Mouse (Mus musculus): ENCODE results near the gene Immp2l. TPM values are rescaled to one million over a fixed set of nuclear protein-coding genes. Genes with fewer than 3 reads are reported as not detected.

Immp2l gene
- polyA plus RNA-seq, 1 experiment from 2014 or later = 6.9 TPM

- H3K4me2 ChIP-seq (ENCODE audit: low read length) = peak overlapping the region; percentile 24; the same call in 1 of the 2 replicates
- no peaks in the 10 kb centered on the region for H3K27me3 ChIP-seq (replicated peaks; ENCODE audit: control insufficient read depth, insufficient read depth, low read length)
- no peaks in the 10 kb centered on the region for H3K9me3 ChIP-seq (ENCODE audit: control insufficient read depth, low read length)
- peaks cover 6% of the 10 kb centered on the region for H3K4me1 ChIP-seq (replicated peaks; ENCODE audit: control insufficient read depth, insufficient read depth, low read length)
- ATAC-seq = peak; percentile 56
- H3K9ac ChIP-seq (replicated peaks; ENCODE audit: low read depth, low read length) = no peak overlapping the region
- no peak overlapping the region for H3K27ac ChIP-seq (ENCODE audit: low read length)
- H3K4me3 ChIP-seq (replicated peaks; ENCODE audit: low read length) = no peak overlapping the region
- WGBS = 10% methylated on average over 11 of the region's 11 CpGs
- H3K36me3 ChIP-seq (ENCODE audit: control insufficient read depth, insufficient read depth) = no peaks in the 10 kb centered on the region
Measured at GRCm38 (mm10) chr12:41314811-41315461, 291.0 kb downstream of the Immp2l start.

- Histone ChIP-seq H3K36me3 (ENCODE audit: control insufficient read depth, insufficient read depth) (no peaks in the 10 kb centered on the region), H3K9me3 (ENCODE audit: control insufficient read depth, low read length) (no peaks in the 10 kb centered on the region), H3K4me1 (replicated peaks; ENCODE audit: control insufficient read depth, insufficient read depth, low read length) (peaks cover 6% of the 10 kb centered on the region), H3K27me3 (replicated peaks; ENCODE audit: control insufficient read depth, insufficient read depth, low read length) (no peaks in the 10 kb centered on the region), H3K9ac (replicated peaks; ENCODE audit: low read depth, low read length) (no peak overlapping the region), H3K27ac (ENCODE audit: low read length) (no peak overlapping the region), H3K4me2 (ENCODE audit: low read length) (no peak overlapping the region), H3K4me3 (replicated peaks; ENCODE audit: low read length) (no peak overlapping the region)
- 75% methylated on average over 4 of the region's 4 CpGs for WGBS
- ATAC-seq = no peak
Measured at GRCm38 (mm10) chr12:41315871-41316270, 292.0 kb downstream of the Immp2l start.

- Histone ChIP-seq H3K36me3 (ENCODE audit: control insufficient read depth, insufficient read depth) (no peaks in the 10 kb centered on the region), H3K4me3 (replicated peaks; ENCODE audit: low read length) (no peak overlapping the region), H3K27me3 (replicated peaks; ENCODE audit: control insufficient read depth, insufficient read depth, low read length) (no peaks in the 10 kb centered on the region), H3K27ac (ENCODE audit: low read length) (no peak overlapping the region), H3K4me1 (replicated peaks; ENCODE audit: control insufficient read depth, insufficient read depth, low read length) (peaks cover 6% of the 10 kb centered on the region), H3K4me2 (ENCODE audit: low read length) (no peak overlapping the region), H3K9me3 (ENCODE audit: control insufficient read depth, low read length) (no peaks in the 10 kb centered on the region), H3K9ac (replicated peaks; ENCODE audit: low read depth, low read length) (no peak overlapping the region)
- WGBS = 47% methylated on average over 4 of the region's 4 CpGs
- ATAC-seq = no peak
Measured at GRCm38 (mm10) chr12:41316426-41316825, 292.5 kb downstream of the Immp2l start.

- H3K27ac ChIP-seq (ENCODE audit: low read length) = no peak overlapping the region
- no peak overlapping the region for H3K4me3 ChIP-seq (replicated peaks; ENCODE audit: low read length)
- H3K9ac ChIP-seq (replicated peaks; ENCODE audit: low read depth, low read length) = no peak overlapping the region
- ATAC-seq = no peak
- no peaks in the 10 kb centered on the region for H3K9me3 ChIP-seq (ENCODE audit: control insufficient read depth, low read length)
- peaks cover 6% of the 10 kb centered on the region for H3K4me1 ChIP-seq (replicated peaks; ENCODE audit: control insufficient read depth, insufficient read depth, low read length)
- no peaks in the 10 kb centered on the region for H3K27me3 ChIP-seq (replicated peaks; ENCODE audit: control insufficient read depth, insufficient read depth, low read length)
- no peaks in the 10 kb centered on the region for H3K36me3 ChIP-seq (ENCODE audit: control insufficient read depth, insufficient read depth)
- whole genome bisulfite sequencing = 84% methylated on average over 2 of the region's 2 CpGs
- no peak overlapping the region for H3K4me2 ChIP-seq (ENCODE audit: low read length)
Measured at GRCm38 (mm10) chr12:41317431-41317830, 293.5 kb downstream of the Immp2l start.

- 90% methylated on average over 1 of the region's 1 CpGs for WGBS
- Histone ChIP-seq H3K4me1 (replicated peaks; ENCODE audit: control insufficient read depth, insufficient read depth, low read length) (no peaks in the 10 kb centered on the region), H3K9ac (replicated peaks; ENCODE audit: low read depth, low read length) (no peak overlapping the region), H3K27me3 (replicated peaks; ENCODE audit: control insufficient read depth, insufficient read depth, low read length) (no peaks in the 10 kb centered on the region), H3K27ac (ENCODE audit: low read length) (no peak overlapping the region), H3K4me3 (replicated peaks; ENCODE audit: low read length) (no peak overlapping the region), H3K9me3 (ENCODE audit: control insufficient read depth, low read length) (no peaks in the 10 kb centered on the region), H3K36me3 (ENCODE audit: control insufficient read depth, insufficient read depth) (no peaks in the 10 kb centered on the region), H3K4me2 (ENCODE audit: low read length) (no peak overlapping the region)
- ATAC-seq = no peak
Measured at GRCm38 (mm10) chr12:41322018-41322417, 298.1 kb downstream of the Immp2l start.

- Histone ChIP-seq H3K9me3 (ENCODE audit: control insufficient read depth, low read length) (no peaks in the 10 kb centered on the region), H3K9ac (replicated peaks; ENCODE audit: low read depth, low read length) (no peak overlapping the region), H3K36me3 (ENCODE audit: control insufficient read depth, insufficient read depth) (no peaks in the 10 kb centered on the region), H3K4me3 (replicated peaks; ENCODE audit: low read length) (no peak overlapping the region), H3K4me2 (ENCODE audit: low read length) (no peak overlapping the region), H3K27ac (ENCODE audit: low read length) (no peak overlapping the region), H3K4me1 (replicated peaks; ENCODE audit: control insufficient read depth, insufficient read depth, low read length) (no peaks in the 10 kb centered on the region), H3K27me3 (replicated peaks; ENCODE audit: control insufficient read depth, insufficient read depth, low read length) (no peaks in the 10 kb centered on the region)
- no peak for ATAC-seq
- 79% methylated on average over 2 of the region's 2 CpGs for whole genome bisulfite sequencing
Measured at GRCm38 (mm10) chr12:41324418-41324817, 300.5 kb downstream of the Immp2l start.

- Histone ChIP-seq H3K4me2 (ENCODE audit: low read length) (no peak overlapping the region), H3K9me3 (ENCODE audit: control insufficient read depth, low read length) (no peaks in the 10 kb centered on the region), H3K9ac (replicated peaks; ENCODE audit: low read depth, low read length) (no peak overlapping the region), H3K36me3 (ENCODE audit: control insufficient read depth, insufficient read depth) (no peaks in the 10 kb centered on the region), H3K27ac (ENCODE audit: low read length) (no peak overlapping the region), H3K4me3 (replicated peaks; ENCODE audit: low read length) (no peak overlapping the region), H3K27me3 (replicated peaks; ENCODE audit: control insufficient read depth, insufficient read depth, low read length) (no peaks in the 10 kb centered on the region), H3K4me1 (replicated peaks; ENCODE audit: control insufficient read depth, insufficient read depth, low read length) (no peaks in the 10 kb centered on the region)
- no peak for ATAC-seq
- 80% methylated on average over 2 of the region's 2 CpGs for WGBS
Measured at GRCm38 (mm10) chr12:41325756-41326155, 301.9 kb downstream of the Immp2l start.

GRCm38 (mm10) chr12:41330988-41331671 is 307.2 kb downstream of the Immp2l start:
- Histone ChIP-seq H3K36me3 (ENCODE audit: control insufficient read depth, insufficient read depth) (no peaks in the 10 kb centered on the region), H3K27ac (ENCODE audit: low read length) (no peak overlapping the region), H3K4me1 (replicated peaks; ENCODE audit: control insufficient read depth, insufficient read depth, low read length) (no peaks in the 10 kb centered on the region), H3K9me3 (ENCODE audit: control insufficient read depth, low read length) (no peaks in the 10 kb centered on the region), H3K9ac (replicated peaks; ENCODE audit: low read depth, low read length) (no peak overlapping the region), H3K4me2 (ENCODE audit: low read length) (no peak overlapping the region), H3K4me3 (replicated peaks; ENCODE audit: low read length) (no peak overlapping the region), H3K27me3 (replicated peaks; ENCODE audit: control insufficient read depth, insufficient read depth, low read length) (no peaks in the 10 kb centered on the region)
- 70% methylated on average over 7 of the region's 7 CpGs for WGBS
- no peak for ATAC-seq

- H3K4me1 ChIP-seq (replicated peaks; ENCODE audit: control insufficient read depth, insufficient read depth, low read length) = no peaks in the 10 kb centered on the region
- 90% methylated on average over 4 of the region's 4 CpGs for WGBS
- no peak overlapping the region for H3K4me2 ChIP-seq (ENCODE audit: low read length)
- H3K36me3 ChIP-seq (ENCODE audit: control insufficient read depth, insufficient read depth) = no peaks in the 10 kb centered on the region
- no peak overlapping the region for H3K27ac ChIP-seq (ENCODE audit: low read length)
- H3K27me3 ChIP-seq (replicated peaks; ENCODE audit: control insufficient read depth, insufficient read depth, low read length) = no peaks in the 10 kb centered on the region
- ATAC-seq = no peak
- no peaks in the 10 kb centered on the region for H3K9me3 ChIP-seq (ENCODE audit: control insufficient read depth, low read length)
- no peak overlapping the region for H3K9ac ChIP-seq (replicated peaks; ENCODE audit: low read depth, low read length)
- no peak overlapping the region for H3K4me3 ChIP-seq (replicated peaks; ENCODE audit: low read length)
Measured at GRCm38 (mm10) chr12:41345621-41346020, 321.7 kb downstream of the Immp2l start.
